Mouse (Mus musculus): Measurements from ENCODE around the gene C2cd4d. TPM values are rescaled to one million over a fixed set of nuclear protein-coding genes. Genes with fewer than 3 reads are reported as not detected.

The C2cd4d gene
- total and polyA plus RNA-seq, 2 experiments, result 0.18 to 2.5 TPM

DNA sequence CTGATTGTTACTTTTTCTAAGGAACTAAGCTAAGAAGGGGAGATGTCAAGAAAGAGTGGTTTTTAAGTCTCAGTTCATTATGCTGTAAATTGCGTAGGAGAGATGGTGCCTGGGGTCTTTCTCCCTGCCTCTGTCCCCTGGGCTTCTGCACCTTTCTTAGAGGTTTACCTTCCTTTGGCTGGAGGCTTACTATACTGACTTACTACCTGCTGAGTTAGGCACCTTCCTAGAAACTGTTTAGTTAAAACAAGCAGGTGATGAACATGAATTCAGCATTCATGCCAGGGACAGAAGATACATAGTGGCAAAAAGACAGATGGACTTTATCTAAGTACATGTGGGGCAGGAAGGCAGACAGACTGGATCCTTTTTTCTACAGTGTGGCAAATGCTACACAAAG is 34.1 kb downstream of the C2cd4d start:
- H3K36me3 ChIP-seq (ENCODE audit: control insufficient read depth, insufficient read depth, low read length), result peaks cover 25% of the 10 kb centered on the region
- H3K27me3 ChIP-seq (ENCODE audit: control insufficient read depth, insufficient read depth, low read length), result no peaks in the 10 kb centered on the region
- no peak for DNase-seq (ENCODE audit: extremely low read depth, low read depth, low spot score)
- H3K9ac ChIP-seq (ENCODE audit: low read depth, low read length), result no peak overlapping the region
- no peaks in the 10 kb centered on the region for H3K4me1 ChIP-seq (ENCODE audit: control insufficient read depth, insufficient read depth, low read length)
- no peak overlapping the region for H3K4me3 ChIP-seq (ENCODE audit: insufficient read depth, low read depth, low read length)
- TF ChIP-seq POLR2A (IDR thresholded peaks at IDR 0.05; ENCODE audit: extremely low read depth, insufficient read depth, low read length), result no peak
- no peak for TF ChIP-seq CTCF (IDR thresholded peaks at IDR 0.05; ENCODE audit: low read depth, low read length)
- H3K79me2 ChIP-seq (ENCODE audit: control insufficient read depth, insufficient read depth, low read length), result no peaks in the 10 kb centered on the region
- WGBS, result 93% methylated on average over 1 of the region's 1 CpGs
- no peak overlapping the region for H3K27ac ChIP-seq (replicated peaks; ENCODE audit: insufficient read depth, low read depth, low read length)

GRCm38 (mm10) chr3:94396851-94397250 is 34.6 kb downstream of the C2cd4d start:
- no peak for DNase-seq (ENCODE audit: extremely low read depth, low read depth, low spot score)
- Histone ChIP-seq H3K36me3 (ENCODE audit: control insufficient read depth, insufficient read depth, low read length) (peaks cover 25% of the 10 kb centered on the region), H3K27ac (replicated peaks; ENCODE audit: insufficient read depth, low read depth, low read length) (no peak overlapping the region), H3K9ac (ENCODE audit: low read depth, low read length) (no peak overlapping the region), H3K4me3 (ENCODE audit: insufficient read depth, low read depth, low read length) (no peak overlapping the region), H3K27me3 (ENCODE audit: control insufficient read depth, insufficient read depth, low read length) (no peaks in the 10 kb centered on the region), H3K79me2 (ENCODE audit: control insufficient read depth, insufficient read depth, low read length) (no peaks in the 10 kb centered on the region), H3K4me1 (ENCODE audit: control insufficient read depth, insufficient read depth, low read length) (no peaks in the 10 kb centered on the region)
- TF ChIP-seq POLR2A (IDR thresholded peaks at IDR 0.05; ENCODE audit: extremely low read depth, insufficient read depth, low read length), result no peak
- no peak for TF ChIP-seq CTCF (IDR thresholded peaks at IDR 0.05; ENCODE audit: low read depth, low read length)
- WGBS, result 76% methylated on average over 4 of the region's 4 CpGs

- Histone ChIP-seq H3K9ac (ENCODE audit: low read depth, low read length) (no peak within 1 kb of the TSS), H3K79me2 (ENCODE audit: control insufficient read depth, insufficient read depth, low read length) (no peaks in the 10 kb centered on the region), H3K27me3 (ENCODE audit: control insufficient read depth, insufficient read depth, low read length) (no peaks in the 10 kb centered on the region), H3K4me1 (ENCODE audit: control insufficient read depth, insufficient read depth, low read length) (no peaks in the 10 kb centered on the region), H3K4me3 (ENCODE audit: insufficient read depth, low read depth, low read length) (no peak within 1 kb of the TSS), H3K36me3 (ENCODE audit: control insufficient read depth, insufficient read depth, low read length) (peaks cover 22% of the 10 kb centered on the region), H3K27ac (replicated peaks; ENCODE audit: insufficient read depth, low read depth, low read length) (no peak within 1 kb of the TSS)
- no peak for TF ChIP-seq POLR2A (IDR thresholded peaks at IDR 0.05; ENCODE audit: extremely low read depth, insufficient read depth, low read length)
- no peak for TF ChIP-seq CTCF (IDR thresholded peaks at IDR 0.05; ENCODE audit: low read depth, low read length)
- WGBS, result 81% methylated on average over 6 of the region's 6 CpGs
- DNase-seq (ENCODE audit: extremely low read depth, low read depth, low spot score), result no peak
Measured at GRCm38 (mm10) chr3:94398217-94398616, 36.0 kb downstream of the C2cd4d start, which contains the start of gene Lingo4. Gene Lingo4 (plus strand): TSS chr3:94398517.

DNA sequence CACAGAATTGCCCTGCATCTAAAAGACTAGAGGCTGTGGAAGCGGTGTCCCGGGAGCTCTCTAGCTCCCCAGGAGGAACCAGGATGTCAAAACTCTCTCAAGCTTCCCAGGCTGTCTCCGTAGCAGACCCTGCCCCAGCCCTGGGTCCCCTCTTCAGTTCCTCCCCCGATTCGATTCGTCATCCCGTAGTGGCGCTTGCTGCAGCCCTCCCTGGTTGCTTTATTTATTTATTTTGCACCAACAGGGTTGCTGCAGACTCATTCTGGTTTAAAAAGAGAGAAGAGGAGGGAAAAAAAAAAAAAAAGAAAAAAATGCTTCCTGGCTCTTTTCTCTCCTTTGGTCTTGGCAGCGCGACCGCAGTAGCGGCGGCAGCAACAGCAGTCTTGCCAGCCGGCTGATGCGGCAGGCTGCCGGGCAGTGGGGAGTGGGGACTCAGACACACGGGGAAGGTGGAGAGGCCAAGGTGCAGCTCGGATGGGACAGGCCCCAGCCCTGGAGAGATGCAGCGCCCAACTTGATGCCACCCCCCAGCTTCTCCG is 36.8 kb downstream of the C2cd4d start:
- 13% methylated on average over 20 of the region's 20 CpGs for WGBS
- TF ChIP-seq POLR2A (IDR thresholded peaks at IDR 0.05; ENCODE audit: extremely low read depth, insufficient read depth, low read length) (no peak), CTCF (IDR thresholded peaks at IDR 0.05; ENCODE audit: low read depth, low read length) (no peak)
- Histone ChIP-seq H3K36me3 (ENCODE audit: control insufficient read depth, insufficient read depth, low read length) (peaks cover 16% of the 10 kb centered on the region; the same call in 1 of the 2 replicates), H3K9ac (ENCODE audit: low read depth, low read length) (no peak overlapping the region), H3K27me3 (ENCODE audit: control insufficient read depth, insufficient read depth, low read length) (no peaks in the 10 kb centered on the region), H3K27ac (replicated peaks; ENCODE audit: insufficient read depth, low read depth, low read length) (no peak overlapping the region), H3K4me1 (ENCODE audit: control insufficient read depth, insufficient read depth, low read length) (no peaks in the 10 kb centered on the region), H3K4me3 (ENCODE audit: insufficient read depth, low read depth, low read length) (no peak overlapping the region), H3K79me2 (ENCODE audit: control insufficient read depth, insufficient read depth, low read length) (no peaks in the 10 kb centered on the region)
- no peak for DNase-seq (ENCODE audit: extremely low read depth, low read depth, low spot score)

DNA sequence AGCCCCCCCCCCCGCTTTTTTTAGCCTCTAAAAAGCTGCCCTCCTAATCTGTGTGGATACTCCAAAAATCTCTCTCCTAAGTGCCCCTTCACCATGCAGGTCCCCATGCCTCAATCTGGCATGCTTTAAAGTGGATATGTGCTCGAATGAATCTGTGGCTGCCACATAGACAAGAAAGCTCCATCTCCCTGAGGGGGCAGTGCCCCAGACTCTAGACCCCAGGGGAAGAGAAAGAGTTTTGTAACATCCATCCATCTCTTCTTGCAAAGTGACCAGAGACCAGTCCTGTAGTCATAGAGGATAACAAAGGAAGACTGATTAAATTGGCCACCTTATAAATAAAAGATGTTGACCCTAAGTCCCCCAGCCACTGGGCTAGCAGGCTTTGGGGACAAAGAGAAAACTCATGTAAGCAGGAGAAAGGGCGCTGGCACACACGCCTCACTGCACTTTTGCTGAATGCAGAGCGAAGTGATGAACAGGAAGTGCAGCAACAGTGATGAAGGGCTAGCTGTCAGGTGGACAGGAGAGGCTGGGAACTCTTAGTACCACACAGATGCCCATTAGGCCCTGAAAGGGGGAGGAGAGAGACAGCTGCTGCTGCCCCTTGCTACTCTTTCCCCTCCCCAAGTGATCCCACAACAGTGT is 37.5 kb downstream of the C2cd4d start:
- no peak for DNase-seq (ENCODE audit: extremely low read depth, low read depth, low spot score)
- Histone ChIP-seq H3K4me3 (ENCODE audit: insufficient read depth, low read depth, low read length) (no peak overlapping the region), H3K9ac (ENCODE audit: low read depth, low read length) (no peak overlapping the region), H3K79me2 (ENCODE audit: control insufficient read depth, insufficient read depth, low read length) (no peaks in the 10 kb centered on the region), H3K4me1 (ENCODE audit: control insufficient read depth, insufficient read depth, low read length) (no peaks in the 10 kb centered on the region), H3K27ac (replicated peaks; ENCODE audit: insufficient read depth, low read depth, low read length) (no peak overlapping the region), H3K36me3 (ENCODE audit: control insufficient read depth, insufficient read depth, low read length) (peaks cover 14% of the 10 kb centered on the region; the same call in 1 of the 2 replicates), H3K27me3 (ENCODE audit: control insufficient read depth, insufficient read depth, low read length) (no peaks in the 10 kb centered on the region)
- WGBS, result 70% methylated on average over 5 of the region's 5 CpGs
- TF ChIP-seq POLR2A (IDR thresholded peaks at IDR 0.05; ENCODE audit: extremely low read depth, insufficient read depth, low read length) (no peak), CTCF (IDR thresholded peaks at IDR 0.05; ENCODE audit: low read depth, low read length) (no peak)

DNA sequence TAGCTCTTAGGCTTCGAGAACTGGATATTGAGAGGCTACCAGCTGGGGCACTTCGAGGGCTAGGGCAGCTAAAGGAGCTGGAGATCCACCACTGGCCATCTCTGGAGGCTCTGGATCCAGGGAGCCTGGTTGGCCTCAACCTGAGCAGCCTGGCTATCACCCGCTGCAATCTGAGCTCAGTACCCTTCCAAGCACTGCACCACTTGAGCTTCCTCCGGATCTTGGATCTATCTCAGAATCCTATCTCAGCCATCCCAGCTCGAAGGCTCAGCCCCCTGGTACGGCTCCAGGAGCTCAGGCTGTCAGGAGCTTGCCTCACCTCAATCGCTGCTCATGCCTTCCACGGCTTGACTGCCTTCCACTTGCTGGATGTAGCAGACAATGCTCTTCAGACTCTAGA is 40.2 kb downstream of the C2cd4d start:
- TF ChIP-seq CTCF (IDR thresholded peaks at IDR 0.05; ENCODE audit: low read depth, low read length) (no peak), POLR2A (IDR thresholded peaks at IDR 0.05; ENCODE audit: extremely low read depth, insufficient read depth, low read length) (no peak)
- no peak for DNase-seq (ENCODE audit: extremely low read depth, low read depth, low spot score)
- Histone ChIP-seq H3K4me3 (ENCODE audit: insufficient read depth, low read depth, low read length) (no peak overlapping the region), H3K9ac (ENCODE audit: low read depth, low read length) (no peak overlapping the region), H3K27ac (replicated peaks; ENCODE audit: insufficient read depth, low read depth, low read length) (no peak overlapping the region), H3K4me1 (ENCODE audit: control insufficient read depth, insufficient read depth, low read length) (no peaks in the 10 kb centered on the region), H3K36me3 (ENCODE audit: control insufficient read depth, insufficient read depth, low read length) (no peaks in the 10 kb centered on the region), H3K79me2 (ENCODE audit: control insufficient read depth, insufficient read depth, low read length) (no peaks in the 10 kb centered on the region), H3K27me3 (ENCODE audit: control insufficient read depth, insufficient read depth, low read length) (no peaks in the 10 kb centered on the region)
- 72% methylated on average over 8 of the region's 8 CpGs for WGBS

Measured in liver, adult 2 months (tissue).